Mouse (Mus musculus) ES-E14 (cell line): ENCODE data around the gene Agbl5. TPM values are rescaled to one million over a fixed set of nuclear protein-coding genes. Genes with fewer than 3 reads are reported as not detected.
A peak's percentile ranks its signal among the peaks of the same experiment; 100 is the strongest.

ENCODE experiments used
- DNase-seq: peaks from one replicate; pipeline ENCODE4 v3.0.0-alpha.2; 2013; ENCODE audit warnings: low read depth, low spot score
- H3K27ac ChIP-seq: 2 replicates; pipeline ENCODE4 v1.5.1; 2012; ENCODE audit warnings: low read depth, mild to moderate bottlenecking, low read length, moderate library complexity, mixed read lengths; ENCODE audit not compliant: poor library complexity, insufficient read depth, severe bottlenecking
- H3K36me3 ChIP-seq: 2 replicates; pipeline ENCODE4 v1.6.1; 2012; ENCODE audit warnings: mild to moderate bottlenecking, low read length, moderate library complexity, mixed read lengths; ENCODE audit not compliant: control insufficient read depth, poor library complexity, insufficient read depth, severe bottlenecking
- H3K4me1 ChIP-seq, 2 experiments: fragments of 150-350 bp in 1 of 2; sonication (generic) in 1 of 2; 2 replicates each; pipeline ENCODE4 v1.6.1; 2012; ENCODE audit warnings: low read length in 2 of 2, mild to moderate bottlenecking in 1 of 2, mixed read lengths in 1 of 2; ENCODE audit not compliant: control insufficient read depth in 2 of 2, insufficient read depth in 2 of 2, poor library complexity in 1 of 2
- H3K4me3 ChIP-seq, 2 experiments: fragments of 150-350 bp in 1 of 2; sonication (generic) in 1 of 2; 2 replicates each; pipeline ENCODE4 v1.5.1; 2012; ENCODE audit warnings: low read length in 2 of 2, low read depth in 1 of 2, mild to moderate bottlenecking in 1 of 2, mixed read lengths in 1 of 2; ENCODE audit not compliant: insufficient read depth in 1 of 2, poor library complexity in 1 of 2, severe bottlenecking in 1 of 2
- H3K9ac ChIP-seq: 2 replicates; pipeline ENCODE4 v1.6.1; 2012; ENCODE audit warnings: low read depth, mild to moderate bottlenecking, low read length, mixed read lengths; ENCODE audit not compliant: poor library complexity, insufficient read depth, severe bottlenecking
- H3K9me3 ChIP-seq: fragments of 150-350 bp; sonication (generic); 2 replicates; pipeline ENCODE4 v1.6.1; 2012; ENCODE audit warnings: low read depth, mild to moderate bottlenecking, low read length; ENCODE audit not compliant: control insufficient read depth, insufficient read depth
- CHD2 ChIP-seq: IDR thresholded peaks from 2 replicates; pipeline ENCODE4 v1.6.1; 2014; ENCODE audit warnings: mild to moderate bottlenecking, low read depth, low read length, inconsistent platforms
- HCFC1 ChIP-seq: IDR thresholded peaks from 2 replicates; pipeline ENCODE4 v1.6.1; 2012; ENCODE audit warnings: low read length, inconsistent platforms, borderline replicate concordance; ENCODE audit not compliant: insufficient read depth
- MAFK ChIP-seq: IDR thresholded peaks from 2 replicates; pipeline ENCODE4 v1.6.1; 2014; ENCODE audit warnings: mild to moderate bottlenecking, low read depth, low read length, inconsistent platforms; ENCODE audit not compliant: insufficient read depth
- ZC3H11A ChIP-seq: IDR thresholded peaks from 2 replicates; pipeline ENCODE4 v1.6.1; 2012; ENCODE audit warnings: low read depth, mild to moderate bottlenecking, inconsistent platforms, low read length, borderline replicate concordance
- ZNF384 ChIP-seq: IDR thresholded peaks from 2 replicates; pipeline ENCODE4 v1.6.1; 2012; ENCODE audit warnings: low read depth, low read length, inconsistent platforms
- in situ Hi-C, 2 experiments: fragments of 600-800 bp; cut with MboI; formaldehyde crosslinking; loops; one replicate each; pipeline ENCODE4 v1.15.1; 2025; ENCODE audit warnings: low sequenced_read_pairs in 2 of 2, inconsistent platforms in 1 of 2; ENCODE audit not compliant: unreplicated experiment in 2 of 2
- total RNA-seq: library from RNA; depleted of rRNA; stranded (reverse); fragments of 300-350 nt; gene quantifications from 2 replicates; pipeline ENCODE4 v1.2.3, GENCODE M21; 2012

Gene Agbl5
- total RNA-seq, 1 experiment, result 17.0 TPM

DNA sequence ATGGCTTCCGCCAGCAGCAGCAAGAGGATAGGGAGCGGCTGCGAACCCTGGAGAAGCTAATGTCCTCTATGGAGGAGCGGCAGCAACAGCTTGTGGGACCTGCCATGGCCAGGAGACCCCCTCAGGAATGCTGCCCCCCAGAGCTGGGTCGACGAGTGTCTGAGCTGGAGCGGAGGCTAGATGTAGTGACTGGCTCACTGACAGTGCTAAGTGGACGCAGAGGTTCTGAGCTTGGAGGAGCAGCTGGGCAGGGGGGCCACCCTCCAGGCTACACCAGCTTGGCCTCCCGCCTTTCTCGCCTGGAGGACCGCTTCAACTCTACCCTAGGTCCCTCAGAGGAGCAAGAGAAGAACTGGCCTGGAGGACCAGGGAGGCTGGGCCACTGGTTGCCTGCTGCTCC is 28.9 kb downstream of the Agbl5 start:
- no peak for DNase-seq
- in situ Hi-C loops, result no loop called here
- Histone ChIP-seq H3K27ac (no peak overlapping the region), H3K9ac (0 out of 2 replicates have a peak overlapping the region, but pooled peaks have one; percentile 22), H3K36me3 (no peaks in the 10 kb centered on the region; the same call in 1 of the 2 replicates), H3K4me3 (peak overlapping the region; percentile 6 to 13; a peak in 1 of 4 replicates), H3K4me1 (peaks cover 6 to 50% of the 10 kb centered on the region in 2 experiments), H3K9me3 (no peaks in the 10 kb centered on the region)
- TF ChIP-seq HCFC1 (no peak), CHD2 (no peak), ZC3H11A (no peak), MAFK (no peak), ZNF384 (no peak)

DNA sequence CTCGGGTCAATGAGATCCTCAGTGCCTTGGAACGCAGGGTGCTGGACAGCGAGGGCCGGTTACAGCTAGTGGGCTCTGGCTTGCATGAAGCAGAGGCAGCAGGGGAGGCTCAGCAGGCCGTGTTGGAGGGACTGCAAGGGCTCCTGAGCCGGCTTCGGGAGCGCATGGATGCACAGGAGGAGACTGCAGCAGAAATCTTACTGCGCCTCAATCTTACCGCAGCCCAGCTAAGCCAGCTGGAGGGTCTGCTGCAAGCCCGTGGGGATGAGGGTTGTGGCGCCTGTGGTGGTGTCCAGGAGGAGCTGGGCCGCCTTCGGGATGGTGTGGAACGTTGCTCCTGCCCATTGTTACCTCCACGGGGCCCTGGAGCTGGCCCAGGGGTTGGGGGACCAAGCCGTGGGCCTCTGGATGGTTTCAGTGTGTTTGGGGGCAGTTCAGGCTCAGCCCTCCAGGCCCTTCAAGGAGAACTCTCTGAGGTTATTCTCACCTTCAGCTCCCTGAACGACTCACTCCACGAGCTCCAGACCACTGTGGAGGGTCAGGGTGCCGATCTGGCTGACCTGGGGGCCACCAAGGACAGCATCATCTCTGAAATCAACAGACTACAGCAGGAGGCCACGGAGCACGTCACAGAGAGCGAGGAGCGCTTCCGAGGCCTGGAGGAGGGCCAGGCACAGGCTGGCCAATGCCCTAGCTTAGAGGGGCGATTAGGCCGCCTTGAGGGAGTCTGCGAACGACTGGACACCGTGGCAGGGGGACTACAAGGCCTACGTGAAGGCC is 29.6 kb downstream of the Agbl5 start:
- Histone ChIP-seq H3K9me3 (no peaks in the 10 kb centered on the region), H3K36me3 (no peaks in the 10 kb centered on the region; the same call in 1 of the 2 replicates), H3K4me1 (peaks cover 2 to 43% of the 10 kb centered on the region in 2 experiments; a peak in 3 of 4 replicates), H3K9ac (0 out of 2 replicates have a peak overlapping the region, but pooled peaks have one; percentile 22), H3K27ac (no peak overlapping the region), H3K4me3 (peak overlapping the region; percentile 6 to 13; a peak in 1 of 4 replicates)
- no peak for DNase-seq
- no peak for TF ChIP-seq HCFC1
- no peak for TF ChIP-seq CHD2
- no peak for TF ChIP-seq ZC3H11A
- TF ChIP-seq MAFK, result no peak
- no peak for TF ChIP-seq ZNF384
- in situ Hi-C loops, result no loop called here

DNA sequence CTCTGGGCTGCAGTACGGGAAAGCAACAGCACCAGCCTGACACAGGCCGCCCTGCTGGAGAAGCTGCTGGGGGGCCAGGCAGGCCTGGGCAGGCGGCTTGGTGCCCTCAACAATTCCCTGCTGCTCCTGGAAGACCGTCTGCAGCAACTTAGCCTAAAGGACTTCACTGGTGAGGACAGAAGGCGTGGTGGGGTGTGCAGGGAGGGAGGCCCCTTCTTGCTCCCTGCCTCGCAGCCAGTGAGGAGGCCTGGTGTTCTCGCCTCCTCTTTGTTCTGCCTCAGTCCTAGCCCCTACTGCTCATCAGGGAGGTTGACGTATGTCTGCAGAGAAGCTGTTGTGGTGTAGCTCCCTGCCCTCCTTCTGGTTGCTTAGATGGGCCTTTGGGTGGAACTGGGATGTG is 30.2 kb downstream of the Agbl5 start:
- in situ Hi-C loops, result no loop called here
- Histone ChIP-seq H3K9me3 (no peaks in the 10 kb centered on the region), H3K4me1 (peaks cover 2 to 38% of the 10 kb centered on the region in 2 experiments; a peak in 3 of 4 replicates), H3K9ac (no peak overlapping the region), H3K4me3 (no peak overlapping the region), H3K36me3 (no peaks in the 10 kb centered on the region; the same call in 1 of the 2 replicates), H3K27ac (no peak overlapping the region)
- no peak for DNase-seq
- TF ChIP-seq HCFC1 (no peak), MAFK (no peak), ZNF384 (no peak), CHD2 (no peak)

DNA sequence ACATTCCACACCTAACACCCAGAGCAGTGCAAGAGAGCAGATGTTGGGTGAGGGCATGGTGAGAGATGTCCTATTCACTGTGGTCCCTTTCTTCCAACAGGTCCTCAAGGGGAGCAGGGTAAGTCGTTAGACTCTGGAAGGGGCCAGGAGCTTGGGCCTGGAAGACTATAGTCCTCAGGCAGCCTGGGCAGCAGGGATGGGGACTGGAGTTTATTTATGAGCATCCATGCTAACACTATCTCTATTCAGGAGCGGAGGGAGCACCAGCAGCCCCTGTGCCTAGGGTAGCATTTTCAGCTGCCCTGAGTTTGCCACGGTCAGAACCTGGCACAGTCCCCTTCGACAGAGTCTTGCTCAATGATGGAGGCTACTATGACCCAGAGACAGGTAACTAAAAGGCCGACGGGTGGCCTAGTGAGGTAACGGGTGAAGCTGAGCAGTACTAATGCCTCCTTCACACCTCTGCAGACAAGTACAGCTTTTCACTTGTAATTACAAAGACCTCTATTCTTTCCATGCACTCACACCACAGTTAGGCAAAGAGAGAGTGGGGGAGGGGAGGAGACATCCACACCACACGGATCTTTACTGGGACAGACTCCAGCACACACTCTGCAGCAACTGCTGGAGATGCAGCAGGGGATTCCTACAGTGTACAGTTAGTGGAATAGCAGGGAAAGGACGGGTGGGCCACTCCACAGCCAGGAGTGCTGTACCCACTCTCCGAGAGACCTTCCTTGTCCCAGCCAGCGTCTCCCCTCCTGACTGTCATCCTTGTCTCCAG is 31.5 kb downstream of the Agbl5 start:
- Histone ChIP-seq H3K4me3 (peak overlapping the region in 1 of 2 experiments; percentile 54; a peak in 1 of 4 replicates), H3K9me3 (no peaks in the 10 kb centered on the region), H3K27ac (no peak overlapping the region), H3K4me1 (peaks cover 2 to 38% of the 10 kb centered on the region in 2 experiments; a peak in 3 of 4 replicates), H3K9ac (peak overlapping the region; percentile 35; the same call in 1 of the 2 replicates), H3K36me3 (no peaks in the 10 kb centered on the region; the same call in 1 of the 2 replicates)
- in situ Hi-C loops, result no loop called here
- TF ChIP-seq ZNF384 (no peak), HCFC1 (no peak), CHD2 (no peak), MAFK (no peak), ZC3H11A (no peak)
- DNase-seq, result no peak
